Mouse (Mus musculus) limb, embryonic 14.5 days (tissue): Measurements from ENCODE around the gene Rpl32. TPM values are rescaled to one million over a fixed set of nuclear protein-coding genes. Genes with fewer than 3 reads are reported as not detected.

Experiments used
- ATAC-seq: fragments of 200-750 bp; cut with Nextera tagmentation; 2 replicates; pipeline ENCODE4 v1.8.0; 2017; ENCODE audit warnings: low read depth, moderate number of reproducible peaks, moderate TSS enrichment; ENCODE audit not compliant: low FRiP score
- DNase-seq: peaks from one replicate; pipeline ENCODE4 v3.0.0-alpha.2; 2015; ENCODE audit warnings: low spot score
- H3K27ac ChIP-seq: fragments of 300-500 bp; sonication (generic); replicated peaks from 2 replicates; pipeline ENCODE4 v1.5.1; 2014; ENCODE audit warnings: low read depth, mild to moderate bottlenecking, low read length, moderate library complexity, mixed read lengths
- H3K27me3 ChIP-seq: fragments of 300-500 bp; sonication (generic); 2 replicates; pipeline ENCODE4 v1.6.1; 2014; ENCODE audit warnings: low read length, mixed read lengths; ENCODE audit not compliant: control insufficient read depth, insufficient read depth
- H3K36me3 ChIP-seq: fragments of 300-500 bp; sonication (generic); 2 replicates; pipeline ENCODE4 v1.6.1; 2014; ENCODE audit warnings: mild to moderate bottlenecking, low read length, moderate library complexity, mixed read lengths; ENCODE audit not compliant: control insufficient read depth, insufficient read depth
- H3K4me1 ChIP-seq: fragments of 300-500 bp; sonication (generic); 2 replicates; pipeline ENCODE4 v1.6.1; 2014; ENCODE audit warnings: antibody characterized with exemption, low read length, mixed read lengths; ENCODE audit not compliant: control insufficient read depth, insufficient read depth
- H3K4me2 ChIP-seq: fragments of 300-500 bp; sonication (generic); replicated peaks from 2 replicates; pipeline ENCODE4 v1.6.1; 2014; ENCODE audit warnings: low read depth, mild to moderate bottlenecking, low read length, moderate library complexity; ENCODE audit not compliant: severe bottlenecking
- H3K4me3 ChIP-seq: fragments of 300-500 bp; sonication (generic); replicated peaks from 2 replicates; pipeline ENCODE4 v1.5.1; 2014; ENCODE audit warnings: low read length
- H3K9ac ChIP-seq: fragments of 300-500 bp; sonication (generic); 2 replicates; pipeline ENCODE4 v1.6.1; 2014; ENCODE audit warnings: mild to moderate bottlenecking, low read depth, low read length, moderate library complexity; ENCODE audit not compliant: severe bottlenecking
- H3K9me3 ChIP-seq: fragments of 300-500 bp; sonication (generic); 2 replicates; pipeline ENCODE4 v1.6.1; 2016; ENCODE audit warnings: low read length; ENCODE audit not compliant: control insufficient read depth
- POLR2A ChIP-seq: fragments of 200-500 bp; IDR thresholded peaks from 2 replicates; pipeline ENCODE4 v1.8.0; 2012; ENCODE audit warnings: inconsistent platforms, mild to moderate bottlenecking, moderate library complexity, borderline replicate concordance; ENCODE audit not compliant: insufficient read depth, insufficient read length; ENCODE audit errors: extremely low read depth
- WGBS: fragments of 180-500 bp; shearing (Covaris S2); extraction: QIAGEN DNeasy Blood & Tissue Kit; methylation state at CpG from one replicate; pipeline ENCODE4 v1.1.7; 2014; 5-methylcytosine and 5-hydroxymethylcytosine counted together
- polyA plus RNA-seq, 2 experiments: library from polyadenylated mRNA; depleted of rRNA in 1 of 2; stranded (reverse) in 1 of 2; unstranded in 1 of 2; fragments of >200 nt; fragmentation: Nextera tagmentation in 1 of 2; extraction: Ambion mirVana in 1 of 2; gene quantifications; 2 replicates each; pipeline versions ENCODE4 v1.2.1 to v1.2.3; 2012 to 2014

Gene Rpl32
- polyA plus RNA-seq, 2 experiments = 2,604 to 2,685 TPM

GRCm38 (mm10) chr6:115803541-115804382 is 4.8 kb downstream of the Rpl32 start:
- Histone ChIP-seq H3K9ac (no peak overlapping the region), H3K4me1 (peaks cover 12% of the 10 kb centered on the region), H3K9me3 (no peaks in the 10 kb centered on the region), H3K36me3 (peaks cover 87% of the 10 kb centered on the region), H3K27me3 (no peaks in the 10 kb centered on the region), H3K4me3 (no peak overlapping the region), H3K27ac (no peak overlapping the region), H3K4me2 (no peak overlapping the region)
- DNase-seq (peak; percentile 81), ATAC-seq (peak; percentile 42)
- no peak for TF ChIP-seq POLR2A
- WGBS = 54% methylated on average over 16 of the region's 16 CpGs

DNA sequence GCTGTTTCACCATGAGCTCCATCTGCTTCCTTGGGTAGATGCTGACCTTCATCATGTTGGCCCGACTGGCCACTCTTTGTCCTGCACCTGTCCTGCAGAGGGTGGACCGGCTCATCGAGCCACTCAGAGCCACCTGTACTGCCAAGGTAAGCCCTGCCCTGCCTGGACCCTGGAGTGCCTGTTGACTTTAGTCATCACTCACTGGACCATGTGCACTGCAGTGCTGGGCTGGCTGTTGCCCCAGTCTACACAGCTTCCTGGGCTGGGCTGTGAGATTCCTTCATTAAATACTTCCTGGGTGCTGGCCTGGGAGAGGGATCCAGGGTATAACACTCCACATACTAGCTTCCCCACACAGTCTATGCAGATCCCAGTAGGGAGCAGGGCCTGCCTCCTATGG is 6.7 kb downstream of the Rpl32 start:
- H3K4me3 ChIP-seq = no peak overlapping the region
- H3K27me3 ChIP-seq = no peaks in the 10 kb centered on the region
- ATAC-seq = no peak
- no peak overlapping the region for H3K9ac ChIP-seq
- H3K4me1 ChIP-seq = peaks cover 6% of the 10 kb centered on the region
- no peaks in the 10 kb centered on the region for H3K9me3 ChIP-seq
- H3K36me3 ChIP-seq = peaks cover 98% of the 10 kb centered on the region
- no peak for TF ChIP-seq POLR2A
- no peak for DNase-seq
- 94% methylated on average over 3 of the region's 3 CpGs for WGBS
- no peak overlapping the region for H3K4me2 ChIP-seq
- H3K27ac ChIP-seq = no peak overlapping the region

DNA sequence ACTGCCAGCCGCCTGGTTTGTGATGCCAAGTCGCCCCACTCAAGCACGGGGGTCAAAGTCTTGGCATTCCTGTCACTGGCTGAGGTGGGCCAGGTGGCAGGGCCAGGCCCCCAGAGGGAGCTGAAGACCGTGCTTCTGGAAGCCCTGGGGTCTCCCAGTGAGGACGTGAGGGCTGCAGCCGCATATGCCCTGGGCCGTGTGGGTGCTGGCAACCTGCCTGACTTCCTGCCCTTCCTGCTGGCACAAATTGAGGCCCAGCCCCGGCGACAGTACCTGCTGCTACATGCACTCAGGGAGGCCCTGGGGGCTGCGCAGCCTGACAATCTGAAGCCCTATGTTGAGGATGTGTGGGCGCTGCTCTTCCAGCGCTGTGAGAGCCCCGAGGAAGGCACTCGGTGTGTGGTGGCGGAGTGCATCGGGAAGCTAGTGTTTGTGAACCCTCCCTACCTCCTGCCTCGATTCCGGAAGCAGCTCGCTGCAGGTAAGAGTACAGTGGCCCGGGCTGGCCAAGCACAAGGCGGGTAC is 15.8 kb downstream of the Rpl32 start:
- no peak overlapping the region for H3K4me3 ChIP-seq
- H3K36me3 ChIP-seq = peaks cover 96% of the 10 kb centered on the region
- WGBS = 85% methylated on average over 21 of the region's 21 CpGs
- no peak for TF ChIP-seq POLR2A
- H3K4me1 ChIP-seq = no peaks in the 10 kb centered on the region
- no peak overlapping the region for H3K9ac ChIP-seq
- H3K27me3 ChIP-seq = no peaks in the 10 kb centered on the region
- no peak overlapping the region for H3K4me2 ChIP-seq
- ATAC-seq (no peak), DNase-seq (no peak)
- H3K9me3 ChIP-seq = no peaks in the 10 kb centered on the region
- no peak overlapping the region for H3K27ac ChIP-seq

DNA sequence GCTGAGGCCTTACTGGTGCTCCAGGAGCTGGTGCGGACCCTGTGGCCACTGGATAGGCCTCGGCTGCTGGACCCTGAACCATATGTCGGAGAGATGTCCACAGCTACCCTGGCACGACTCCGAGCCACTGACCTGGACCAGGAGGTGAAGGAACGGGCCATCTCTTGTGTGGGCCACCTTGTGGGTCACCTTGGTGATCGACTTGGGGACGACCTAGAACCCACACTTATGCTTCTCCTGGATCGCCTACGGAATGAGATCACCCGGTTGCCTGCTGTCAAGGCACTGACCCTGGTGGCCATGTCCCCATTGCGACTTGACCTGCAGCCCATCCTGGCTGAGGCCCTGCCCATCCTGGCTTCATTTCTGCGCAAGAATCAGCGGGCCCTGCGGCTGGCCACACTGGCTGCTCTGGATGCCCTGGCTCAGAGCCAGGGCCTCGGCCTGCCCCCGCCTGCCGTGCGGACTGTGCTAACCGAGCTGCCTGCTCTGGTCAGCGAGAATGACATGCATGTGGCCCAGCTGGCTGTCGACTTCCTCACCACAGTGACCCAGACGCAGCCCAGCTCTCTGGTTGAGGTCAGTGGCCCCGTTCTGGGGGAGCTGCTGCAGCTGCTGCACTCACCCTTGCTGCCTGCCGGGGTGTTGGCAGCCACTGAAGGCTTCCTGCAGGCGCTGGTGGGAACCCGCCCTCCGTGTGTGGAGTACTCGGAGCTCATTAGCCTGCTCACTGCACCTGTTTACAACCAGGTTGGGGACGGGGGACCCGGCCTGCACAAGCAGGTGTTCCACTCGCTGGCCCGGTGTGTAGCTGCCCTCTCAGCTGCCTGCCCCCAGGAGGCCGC is 16.5 kb downstream of the Rpl32 start:
- H3K9me3 ChIP-seq = no peaks in the 10 kb centered on the region
- no peak for DNase-seq
- no peak for TF ChIP-seq POLR2A
- H3K27me3 ChIP-seq = no peaks in the 10 kb centered on the region
- no peak for ATAC-seq
- H3K27ac ChIP-seq = no peak overlapping the region
- WGBS = 83% methylated on average over 32 of the region's 34 CpGs
- H3K4me3 ChIP-seq = no peak overlapping the region
- no peaks in the 10 kb centered on the region for H3K4me1 ChIP-seq
- H3K9ac ChIP-seq = no peak overlapping the region
- H3K4me2 ChIP-seq = no peak overlapping the region
- peaks cover 96% of the 10 kb centered on the region for H3K36me3 ChIP-seq

GRCm38 (mm10) chr6:115791016-115791415 is 17.5 kb downstream of the Rpl32 start:
- DNase-seq (no peak), ATAC-seq (no peak)
- peaks cover 96% of the 10 kb centered on the region for H3K36me3 ChIP-seq
- no peak overlapping the region for H3K4me3 ChIP-seq
- no peaks in the 10 kb centered on the region for H3K27me3 ChIP-seq
- H3K4me2 ChIP-seq = no peak overlapping the region
- H3K9me3 ChIP-seq = no peaks in the 10 kb centered on the region
- no peak for TF ChIP-seq POLR2A
- H3K9ac ChIP-seq = no peak overlapping the region
- no peak overlapping the region for H3K27ac ChIP-seq
- 84% methylated on average over 10 of the region's 10 CpGs for WGBS
- no peaks in the 10 kb centered on the region for H3K4me1 ChIP-seq
